Comparison of ENCODE assay signal across 12 mouse cellular contexts in the genomic region with DNA sequence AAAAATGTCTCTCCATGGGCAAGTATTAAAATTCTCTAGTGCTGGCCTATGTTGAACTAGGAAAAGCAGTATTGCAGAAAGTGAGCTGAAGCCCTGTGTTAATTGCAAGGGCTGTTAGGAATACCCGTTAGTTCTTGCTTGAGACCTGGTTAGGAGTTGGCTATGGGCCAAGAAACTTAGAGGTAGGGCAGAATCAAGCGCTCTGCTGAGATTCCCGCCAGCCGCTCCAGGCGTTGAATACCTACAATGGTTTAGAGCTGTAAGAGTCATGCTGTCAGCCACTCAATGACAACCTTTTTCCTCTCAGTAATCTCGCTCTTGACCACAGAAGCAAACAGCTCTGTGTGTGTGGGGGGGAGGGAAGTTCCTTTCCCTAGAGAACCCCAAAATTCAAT.
DNase-seq lines count a peak whose midpoint lies in the region; ATAC-seq and TF ChIP-seq lines count a peak whose summit lies in the region.
"Had no signal": no experiment of that assay in that cellular context is flagged by ENCODE, and none has a peak within 500 bp of the region (broad histone marks: within the 10 kb centered on the region; RNA-seq: fewer than 3 reads in every experiment).

No protein-coding gene starts in this region.

- DNase-seq in limb, embryonic 11.5 days (ENCODE audit: low spot score), result peak; percentile 25
- DNase-seq in limb, embryonic 10.5 days (ENCODE audit: low spot score), result no peak
- DNase-seq in embryo, embryonic 11.5 days (ENCODE audit: low read depth, low spot score), result peak; percentile 22
- peak; percentile 23 for DNase-seq in kidney, adult 2 months
- DNase-seq in natural killer cell, adult 2 months (ENCODE audit: low spot score in 2 of 2), result no peak
- DNase-seq in right cerebral cortex, postnatal 14 days, result no peak
- DNase-seq: cerebellum, postnatal 25 days; gastrocnemius, postnatal 25 days; heart, postnatal 36 days; thymus, postnatal 14 days had no signal

- no peaks in the 10 kb centered on the region for H3K9me3 ChIP-seq in limb, embryonic 11.5 days (ENCODE audit: control insufficient read depth, low read length)
- H3K9me3 ChIP-seq in limb, embryonic 10.5 days (replicated peaks), result 0 out of 2 replicates have a peak, but pooled peaks cover 2% of the 10 kb centered on the region
- no peaks in the 10 kb centered on the region for H3K9me3 ChIP-seq in limb, embryonic 13.5 days

- H3K36me3 ChIP-seq in limb, embryonic 11.5 days (ENCODE audit: control insufficient read depth, insufficient read depth, low read length), result no peaks in the 10 kb centered on the region
- no peaks in the 10 kb centered on the region for H3K36me3 ChIP-seq in limb, embryonic 10.5 days
- no peaks in the 10 kb centered on the region for H3K36me3 ChIP-seq in kidney, adult 2 months (ENCODE audit: control insufficient read depth, insufficient read depth, low read length)
- no peaks in the 10 kb centered on the region for H3K36me3 ChIP-seq in limb, embryonic 13.5 days
- H3K36me3 ChIP-seq: forebrain, embryonic 15.5 days had no signal

- no peak overlapping the region for H3K4me3 ChIP-seq in limb, embryonic 11.5 days (ENCODE audit: low read depth, low read length)
- H3K4me3 ChIP-seq in limb, embryonic 10.5 days, result no peak overlapping the region
- H3K4me3 ChIP-seq in kidney, adult 2 months (ENCODE audit: insufficient read depth, low read depth, low read length), result no peak overlapping the region
- H3K4me3 ChIP-seq in limb, embryonic 13.5 days, result no peak overlapping the region
- H3K4me3 ChIP-seq: forebrain, embryonic 15.5 days had no signal

- no peaks in the 10 kb centered on the region for H3K4me1 ChIP-seq in limb, embryonic 11.5 days (ENCODE audit: control insufficient read depth, insufficient read depth, low read length)
- no peaks in the 10 kb centered on the region for H3K4me1 ChIP-seq in limb, embryonic 10.5 days
- H3K4me1 ChIP-seq in kidney, adult 2 months (ENCODE audit: control insufficient read depth, insufficient read depth, low read length), result no peaks in the 10 kb centered on the region
- H3K4me1 ChIP-seq in limb, embryonic 13.5 days, result peaks cover 10% of the 10 kb centered on the region

- peak; percentile 57; the same call in 1 of the 2 replicates for ATAC-seq in limb, embryonic 11.5 days (ENCODE audit: insufficient number of reproducible peaks, low FRiP score, low TSS enrichment, low read depth)
- peak; percentile 51 for ATAC-seq in limb, embryonic 13.5 days (ENCODE audit: low FRiP score, low read depth)
- ATAC-seq: forebrain, embryonic 15.5 days had no signal

- TF ChIP-seq POLR2A in kidney, adult 2 months (IDR thresholded peaks at IDR 0.05; ENCODE audit: low read depth, low read length), result no peak

- WGBS in limb, embryonic 11.5 days, result 76% methylated on average over 6 of the region's 6 CpGs
- WGBS in limb, embryonic 10.5 days, result 90% methylated on average over 6 of the region's 6 CpGs
- WGBS in kidney, adult 2 months, result 19% methylated on average over 6 of the region's 6 CpGs
- 38% methylated on average over 6 of the region's 6 CpGs for WGBS in limb, embryonic 13.5 days

- H3K9ac ChIP-seq in limb, embryonic 11.5 days (ENCODE audit: low read length), result no peak overlapping the region
- H3K9ac ChIP-seq in limb, embryonic 13.5 days, result no peak overlapping the region
- H3K9ac ChIP-seq: forebrain, embryonic 15.5 days had no signal

- H3K27ac ChIP-seq in limb, embryonic 11.5 days (replicated peaks; ENCODE audit: low read depth, low read length), result 0 out of 2 replicates have a peak overlapping the region, but pooled peaks have one; percentile 8
- H3K27ac ChIP-seq in limb, embryonic 10.5 days, result no peak overlapping the region
- H3K27ac ChIP-seq in kidney, adult 2 months (ENCODE audit: insufficient read depth, low read depth, low read length), result no peak overlapping the region
- H3K27ac ChIP-seq in limb, embryonic 13.5 days, result no peak overlapping the region
- H3K27ac ChIP-seq: forebrain, embryonic 15.5 days had no signal

- no peak for TF ChIP-seq CTCF in kidney, adult 2 months (conservative IDR thresholded peaks at IDR 0.05; ENCODE audit: insufficient read depth, insufficient read length, low read depth, low read length)

- H3K27me3 ChIP-seq in limb, embryonic 11.5 days (ENCODE audit: control insufficient read depth, insufficient read depth, low read length), result no peaks in the 10 kb centered on the region
- no peaks in the 10 kb centered on the region for H3K27me3 ChIP-seq in limb, embryonic 10.5 days (ENCODE audit: low read depth, poor library complexity, severe bottlenecking)
- H3K27me3 ChIP-seq in kidney, adult 2 months (replicated peaks; ENCODE audit: control insufficient read depth, insufficient read depth, low read length), result no peaks in the 10 kb centered on the region
- no peaks in the 10 kb centered on the region for H3K27me3 ChIP-seq in limb, embryonic 13.5 days
- H3K27me3 ChIP-seq: forebrain, embryonic 15.5 days had no signal

- no peak overlapping the region for H3K4me2 ChIP-seq in limb, embryonic 11.5 days (ENCODE audit: low read depth, severe bottlenecking)
- H3K4me2 ChIP-seq in limb, embryonic 13.5 days (replicated peaks), result peak overlapping the region; percentile 3; the same call in 1 of the 2 replicates
- H3K4me2 ChIP-seq: forebrain, embryonic 15.5 days had no signal

Comparison
In these comparisons a context has a peak if more than half of its experiments do, and no peak if none do; other contexts are left out.
1. DNase-seq: peak in limb, embryonic 11.5 days (single experiment), embryo, embryonic 11.5 days (single experiment) and kidney, adult 2 months (single experiment); none in limb, embryonic 10.5 days (single experiment), natural killer cell, adult 2 months (0 of 2) and right cerebral cortex, postnatal 14 days (single experiment).